Mouse (Mus musculus): Measurements from ENCODE around the gene Alox5ap. TPM values are rescaled to one million over a fixed set of nuclear protein-coding genes. Genes with fewer than 3 reads are reported as not detected.

The Alox5ap gene
- total and polyA plus RNA-seq, 3 experiments: 2.0 to 26.4 (median 9.9) TPM

DNA sequence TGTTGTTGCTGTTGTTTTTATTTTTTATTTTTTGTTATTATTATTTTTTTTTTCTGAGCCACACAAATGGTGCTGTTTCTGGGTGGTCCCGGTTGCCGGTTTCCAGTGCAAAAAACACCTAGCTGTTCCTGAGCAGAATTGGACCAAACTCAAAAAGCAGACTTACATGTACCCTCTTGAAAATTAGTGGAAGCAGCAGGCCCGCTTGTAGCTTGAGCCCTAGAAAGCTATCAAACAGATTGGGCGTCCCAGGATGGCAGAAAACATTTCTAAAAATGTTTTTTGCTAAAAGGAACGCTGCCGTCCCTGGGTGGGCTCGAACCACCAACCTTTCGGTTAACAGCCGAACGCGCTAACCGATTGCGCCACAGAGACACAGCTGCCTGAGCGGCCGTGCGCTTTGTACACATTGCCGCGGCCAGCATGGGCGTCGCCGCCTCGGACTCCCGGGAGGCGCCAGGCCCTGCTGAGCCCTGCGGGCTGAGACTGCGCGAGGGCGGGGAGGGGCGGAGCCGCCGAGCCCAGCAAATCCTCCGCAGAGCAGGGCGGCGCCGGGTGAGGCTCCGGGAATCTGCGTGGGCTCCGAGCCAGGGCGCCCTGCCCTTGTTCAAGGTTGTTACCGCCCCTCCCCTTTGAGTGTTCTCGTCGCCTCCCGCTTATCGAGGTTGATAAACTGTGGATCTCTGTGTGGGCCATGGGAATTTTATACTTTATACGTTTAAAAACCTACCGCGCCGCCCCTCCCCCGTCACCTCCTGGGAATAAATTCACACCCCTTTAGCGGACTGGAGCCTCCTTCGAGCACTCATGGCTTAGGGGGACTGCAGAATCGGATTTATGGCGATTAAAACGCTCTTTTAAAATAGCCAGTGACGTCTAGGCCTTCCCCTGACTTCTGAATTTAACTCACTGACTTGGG, 35.6 kb upstream of the Alox5ap start:
- peaks cover 5 to 19% of the 10 kb centered on the region in 2 experiments for H3K4me1 ChIP-seq (ENCODE audit: control insufficient read depth in 1 of 2, insufficient read depth in 2 of 2)
- H3K27ac ChIP-seq (ENCODE audit: insufficient read depth, low read depth): no peak overlapping the region
- H3K4me3 ChIP-seq (replicated peaks in 1 of 3; ENCODE audit: low read depth in 2 of 3, low read length in 2 of 3, poor library complexity in 1 of 3): peak overlapping the region; percentile 62 to 73 (median 65)
- H3K36me3 ChIP-seq (replicated peaks in 1 of 2; ENCODE audit: control insufficient read depth in 1 of 2, insufficient read depth in 1 of 2, low read length in 1 of 2): no peaks in the 10 kb centered on the region
- TF ChIP-seq HCFC1 (IDR thresholded peaks at IDR 0.05; ENCODE audit: low read depth, low read length): peak; percentile 33; the same call in 1 of the 2 replicates
- peak; percentile 66; the same call in 1 of the 2 replicates for TF ChIP-seq NELFE (IDR thresholded peaks at IDR 0.05; ENCODE audit: low read depth, low read length)
- TF ChIP-seq MAZ (IDR thresholded peaks at IDR 0.05; ENCODE audit: low read depth, low read length): peak; percentile 77
- no peak for TF ChIP-seq USF1 (IDR thresholded peaks at IDR 0.05; ENCODE audit: low read depth, low read length)
- no peak for TF ChIP-seq MYC (IDR thresholded peaks at IDR 0.05; ENCODE audit: low read depth, low read length)
- TF ChIP-seq ELF1 (IDR thresholded peaks at IDR 0.05; ENCODE audit: low read depth, low read length): peak; percentile 99
- TF ChIP-seq JUN (IDR thresholded peaks at IDR 0.05; ENCODE audit: insufficient read depth, low read depth, low read length): no peak
- no peak for TF ChIP-seq CHD1 (IDR thresholded peaks at IDR 0.05; ENCODE audit: low read depth, low read length)
- peak; percentile 63 for TF ChIP-seq IRF4 (IDR thresholded peaks at IDR 0.05; ENCODE audit: low read depth, low read length)
- no peak for TF ChIP-seq ZNF384 (IDR thresholded peaks at IDR 0.05; ENCODE audit: low read depth, low read length)
- TF ChIP-seq E2F4 (IDR thresholded peaks at IDR 0.05; ENCODE audit: insufficient replicate concordance, low read depth, low read length): no peak
- 0 out of 2 replicates have a peak, but pooled peaks have one; percentile 62 for TF ChIP-seq SIN3A (IDR thresholded peaks at IDR 0.05; ENCODE audit: low read length)
- no peak for TF ChIP-seq BHLHE40 (IDR thresholded peaks at IDR 0.05; ENCODE audit: low read depth, low read length)
- TF ChIP-seq CHD2 (IDR thresholded peaks at IDR 0.05; ENCODE audit: low read length): peak; percentile 75
- TF ChIP-seq RAD21 (IDR thresholded peaks at IDR 0.05; ENCODE audit: low read depth, low read length): no peak
- TF ChIP-seq TCF12 (IDR thresholded peaks at IDR 0.05; ENCODE audit: low read depth, low read length): 0 out of 2 replicates have a peak, but pooled peaks have one; percentile 13
- no peak for TF ChIP-seq ZMIZ1 (IDR thresholded peaks at IDR 0.05; ENCODE audit: low read depth, low read length)
- peak; percentile 61; the same call in 1 of the 2 replicates for TF ChIP-seq MXI1 (IDR thresholded peaks at IDR 0.05; ENCODE audit: low read depth, low read length)
- peak; percentile 80 for TF ChIP-seq MAX (IDR thresholded peaks at IDR 0.05; ENCODE audit: low read length)
- 0 out of 2 replicates have a peak, but pooled peaks have one; percentile 58 for TF ChIP-seq UBTF (IDR thresholded peaks at IDR 0.05; ENCODE audit: low read depth, low read length)
- no peak for TF ChIP-seq SMC3 (IDR thresholded peaks at IDR 0.05; ENCODE audit: low read depth, low read length)
- TF ChIP-seq PAX5 (IDR thresholded peaks at IDR 0.05; ENCODE audit: low read length): no peak
- peak; percentile 90 for TF ChIP-seq NRF1 (IDR thresholded peaks at IDR 0.05; ENCODE audit: low read depth, low read length)
- TF ChIP-seq MEF2A (IDR thresholded peaks at IDR 0.05; ENCODE audit: borderline replicate concordance, low read depth, low read length): peak; percentile 47; the same call in 1 of the 2 replicates
- peak; percentile 99 for TF ChIP-seq TBP (conservative IDR thresholded peaks at IDR 0.05; ENCODE audit: low read depth, low read length)
- TF ChIP-seq POLR2A (IDR thresholded peaks at IDR 0.05; ENCODE audit: low read depth, low read length): peak; percentile 55; the same call in 1 of the 2 replicates
- TF ChIP-seq ZC3H11A (IDR thresholded peaks at IDR 0.05; ENCODE audit: low read depth, low read length): no peak
- TF ChIP-seq POLR2AphosphoS2 (IDR thresholded peaks at IDR 0.05; ENCODE audit: low read depth, low read length): no peak
- no peak for TF ChIP-seq USF2 (conservative IDR thresholded peaks at IDR 0.05; ENCODE audit: low read depth, low read length)
- peak; percentile 94 for TF ChIP-seq MAFK (IDR thresholded peaks at IDR 0.05; ENCODE audit: insufficient replicate concordance, low read length)
- peak; percentile 88; the same call in 1 of the 2 replicates for TF ChIP-seq KAT2A (IDR thresholded peaks at IDR 0.05; ENCODE audit: insufficient replicate concordance, low read length)
- TF ChIP-seq GABPA (IDR thresholded peaks at IDR 0.05; ENCODE audit: insufficient replicate concordance, low read depth, low read length): no peak
- TF ChIP-seq ZKSCAN1 (IDR thresholded peaks at IDR 0.05; ENCODE audit: borderline replicate concordance, low read depth, low read length): no peak
- no peak for TF ChIP-seq ETS1 (conservative IDR thresholded peaks at IDR 0.05; ENCODE audit: low read depth, low read length)
- TF ChIP-seq CTCF (conservative IDR thresholded peaks at IDR 0.05 in 1 of 2, IDR thresholded peaks at IDR 0.05 in 1 of 2; ENCODE audit: low read depth in 2 of 2, low read length in 2 of 2): no peak
- no peak for TF ChIP-seq JUND (conservative IDR thresholded peaks at IDR 0.05; ENCODE audit: low read depth, low read length)
- TF ChIP-seq RCOR1 (conservative IDR thresholded peaks at IDR 0.05; ENCODE audit: low read depth, low read length): no peak
- TF ChIP-seq EP300 (IDR thresholded peaks at IDR 0.05; ENCODE audit: low read length): no peak
- peaks cover 2% of the 10 kb centered on the region for H3K9me3 ChIP-seq (replicated peaks; ENCODE audit: low read length)
- no peaks in the 10 kb centered on the region for H3K79me2 ChIP-seq (replicated peaks; ENCODE audit: control insufficient read depth, extremely low read depth, insufficient read depth, poor library complexity, severe bottlenecking)
- peak overlapping the region; percentile 59; the same call in 1 of the 2 replicates for H3K4me2 ChIP-seq (ENCODE audit: insufficient read depth, low read depth, poor library complexity, severe bottlenecking)
- no peaks in the 10 kb centered on the region for H3K27me3 ChIP-seq (replicated peaks)
- peak overlapping the region; percentile 64 for H3K9ac ChIP-seq (ENCODE audit: insufficient read depth, low read depth)
- dilution Hi-C loops (cut with MboI; ENCODE audit: extremely low pct_ligation_motif_present, extremely low pct_unique_long_range_greater_than_20kb, low sequenced_read_pairs) (no loop called here), in situ Hi-C loops (cut with MboI; ENCODE audit: low pct_ligation_motif_present, low pct_unique_long_range_greater_than_20kb, low sequenced_read_pairs) (no loop called here)
- DNase-seq (ENCODE audit: extremely low read depth): peak; percentile 93

Data from CH12.LX (cell line).